Comparison of ENCODE assay signal across 11 mouse cellular contexts in genomic region chr11:116523699-116524189, GRCm38 (mm10). TPM values are rescaled to one million over a fixed set of nuclear protein-coding genes. Genes with fewer than 3 reads are reported as not detected.
A peak's percentile ranks its signal among the peaks of the same experiment; 100 is the strongest.
DNase-seq lines count a peak whose midpoint lies in the region; ATAC-seq and TF ChIP-seq lines count a peak whose summit lies in the region.
"Had no signal": no experiment of that assay in that cellular context is flagged by ENCODE, and none has a peak within 500 bp of the region (broad histone marks: within the 10 kb centered on the region; RNA-seq: fewer than 3 reads in every experiment).

No protein-coding gene starts in this region.

- TF ChIP-seq RAD21 in CH12.LX (IDR thresholded peaks at IDR 0.05; ENCODE audit: low read depth, low read length) = no peak

- H3K4me2 ChIP-seq in CH12.LX (ENCODE audit: insufficient read depth, low read depth, poor library complexity, severe bottlenecking) = no peak overlapping the region
- no peak overlapping the region for H3K4me2 ChIP-seq in heart, embryonic 11.5 days
- no peak overlapping the region for H3K4me2 ChIP-seq in limb, embryonic 14.5 days (replicated peaks; ENCODE audit: low read depth, low read length, severe bottlenecking)
- H3K4me2 ChIP-seq in midbrain, embryonic 13.5 days (replicated peaks) = no peak overlapping the region

- H3K4me1 ChIP-seq in CH12.LX (ENCODE audit: control insufficient read depth in 1 of 2, insufficient read depth in 2 of 2) = peaks cover 0 to 20% of the 10 kb centered on the region in 2 experiments; a peak in 2 of 4 replicates
- peaks cover 18% of the 10 kb centered on the region for H3K4me1 ChIP-seq in heart, embryonic 11.5 days (ENCODE audit: control insufficient read depth, insufficient read depth, low read length)
- H3K4me1 ChIP-seq in limb, embryonic 14.5 days (ENCODE audit: control insufficient read depth, insufficient read depth, low read length) = peaks cover 14% of the 10 kb centered on the region
- peaks cover 11% of the 10 kb centered on the region; the same call in 1 of the 2 replicates for H3K4me1 ChIP-seq in midbrain, embryonic 13.5 days (replicated peaks)

- TF ChIP-seq EP300 in CH12.LX (IDR thresholded peaks at IDR 0.05; ENCODE audit: low read length) = peak; percentile 28; the same call in 1 of the 2 replicates

- no peak overlapping the region for H3K27ac ChIP-seq in CH12.LX (ENCODE audit: insufficient read depth, low read depth)
- peak overlapping the region; percentile 79 for H3K27ac ChIP-seq in heart, embryonic 11.5 days (ENCODE audit: low read depth, low read length)
- peak overlapping the region; percentile 67 for H3K27ac ChIP-seq in limb, embryonic 14.5 days (replicated peaks; ENCODE audit: low read depth, low read length)
- no peak overlapping the region for H3K27ac ChIP-seq in midbrain, embryonic 13.5 days

- H3K9me3 ChIP-seq in CH12.LX (replicated peaks; ENCODE audit: low read length) = no peaks in the 10 kb centered on the region
- H3K9me3 ChIP-seq in heart, embryonic 11.5 days (replicated peaks; ENCODE audit: control insufficient read depth, low read length) = no peaks in the 10 kb centered on the region
- no peaks in the 10 kb centered on the region for H3K9me3 ChIP-seq in limb, embryonic 14.5 days (ENCODE audit: control insufficient read depth, low read length)
- H3K9me3 ChIP-seq in midbrain, embryonic 13.5 days = no peaks in the 10 kb centered on the region

- no peaks in the 10 kb centered on the region for H3K36me3 ChIP-seq in CH12.LX (replicated peaks in 1 of 2; ENCODE audit: control insufficient read depth in 1 of 2, insufficient read depth in 1 of 2, low read length in 1 of 2)
- H3K36me3 ChIP-seq in heart, embryonic 11.5 days (ENCODE audit: control insufficient read depth, insufficient read depth, low read length) = no peaks in the 10 kb centered on the region
- H3K36me3 ChIP-seq in limb, embryonic 14.5 days (ENCODE audit: control insufficient read depth, insufficient read depth, low read length) = no peaks in the 10 kb centered on the region
- no peaks in the 10 kb centered on the region for H3K36me3 ChIP-seq in midbrain, embryonic 13.5 days

- no peak for TF ChIP-seq POLR2A in CH12.LX (IDR thresholded peaks at IDR 0.05; ENCODE audit: low read depth, low read length)
- no peak for TF ChIP-seq POLR2A in limb, embryonic 14.5 days (IDR thresholded peaks at IDR 0.05; ENCODE audit: borderline replicate concordance, extremely low read depth, insufficient read depth, insufficient read length)

- H3K27me3 ChIP-seq in CH12.LX (replicated peaks) = peaks cover 31% of the 10 kb centered on the region
- peaks cover 4% of the 10 kb centered on the region; the same call in 1 of the 2 replicates for H3K27me3 ChIP-seq in heart, embryonic 11.5 days (ENCODE audit: control insufficient read depth, insufficient read depth, low read length)
- no peaks in the 10 kb centered on the region for H3K27me3 ChIP-seq in limb, embryonic 14.5 days (ENCODE audit: control insufficient read depth, insufficient read depth, low read length)
- H3K27me3 ChIP-seq in midbrain, embryonic 13.5 days = no peaks in the 10 kb centered on the region

- dilution Hi-C loops in CH12.LX (cut with MboI; ENCODE audit: extremely low pct_ligation_motif_present, extremely low pct_unique_long_range_greater_than_20kb, low sequenced_read_pairs) = no loop called here

- DNase-seq in cerebellum, postnatal 14 days = peak; percentile 59 to 71
- DNase-seq in cerebellum, adult 18-20 months = no peak
- DNase-seq in CH12.LX (ENCODE audit: extremely low read depth) = peak; percentile 53
- peak; percentile 76 for DNase-seq in limb, embryonic 14.5 days (ENCODE audit: low spot score)
- DNase-seq in right cerebral cortex, postnatal 36 days (ENCODE audit: low spot score in 2 of 2) = no peak
- no peak for DNase-seq in spleen, postnatal 36 days (ENCODE audit: low spot score in 2 of 2)

- TF ChIP-seq CTCF in CH12.LX (conservative IDR thresholded peaks at IDR 0.05 in 1 of 2, IDR thresholded peaks at IDR 0.05 in 1 of 2; ENCODE audit: low read depth in 2 of 2, low read length in 2 of 2) = no peak

- in situ Hi-C loops in CH12.LX (cut with MboI; ENCODE audit: low pct_ligation_motif_present, low pct_unique_long_range_greater_than_20kb, low sequenced_read_pairs) = no loop called here

- no peak overlapping the region for H3K9ac ChIP-seq in CH12.LX (ENCODE audit: insufficient read depth, low read depth)
- H3K9ac ChIP-seq in heart, embryonic 11.5 days (ENCODE audit: low read depth, low read length) = 0 out of 2 replicates have a peak overlapping the region, but pooled peaks have one; percentile 11
- no peak overlapping the region for H3K9ac ChIP-seq in limb, embryonic 14.5 days (ENCODE audit: low read depth, low read length, severe bottlenecking)
- H3K9ac ChIP-seq in midbrain, embryonic 13.5 days (replicated peaks) = no peak overlapping the region

- no peak overlapping the region for H3K4me3 ChIP-seq in CH12.LX (replicated peaks in 1 of 3; ENCODE audit: low read depth in 2 of 3, low read length in 2 of 3, poor library complexity in 1 of 3)
- no peak overlapping the region for H3K4me3 ChIP-seq in heart, embryonic 11.5 days (ENCODE audit: low read depth, low read length)
- no peak overlapping the region for H3K4me3 ChIP-seq in limb, embryonic 14.5 days (replicated peaks; ENCODE audit: low read length)
- H3K4me3 ChIP-seq in midbrain, embryonic 13.5 days (replicated peaks) = no peak overlapping the region

- ATAC-seq in heart, embryonic 11.5 days (replicated peaks; ENCODE audit: insufficient number of reproducible peaks, low FRiP score, low TSS enrichment) = peak; percentile 43
- peak; percentile 65 for ATAC-seq in limb, embryonic 14.5 days (ENCODE audit: low FRiP score, low read depth)
- ATAC-seq in midbrain, embryonic 13.5 days = no peak

- no peaks in the 10 kb centered on the region for H3K79me2 ChIP-seq in CH12.LX (replicated peaks; ENCODE audit: control insufficient read depth, extremely low read depth, insufficient read depth, poor library complexity, severe bottlenecking)

- whole genome bisulfite sequencing in heart, embryonic 11.5 days (ENCODE audit: insufficient replicate concordance) = 44% methylated on average over 5 of the region's 5 CpGs
- 37% methylated on average over 5 of the region's 5 CpGs for WGBS in limb, embryonic 14.5 days
- 43% methylated on average over 5 of the region's 5 CpGs for WGBS in midbrain, embryonic 13.5 days

TF ChIP-seq in CH12.LX, 34 proteins besides CTCF, POLR2A, EP300 and RAD21 (continues in another document):
- TF ChIP-seq MEF2A (IDR thresholded peaks at IDR 0.05; ENCODE audit: borderline replicate concordance, low read depth, low read length) = peak; percentile 76; the same call in 1 of the 2 replicates
- TF ChIP-seq TCF12 (IDR thresholded peaks at IDR 0.05; ENCODE audit: low read depth, low read length) = no peak
- TF ChIP-seq MAFK (IDR thresholded peaks at IDR 0.05; ENCODE audit: insufficient replicate concordance, low read length) = no peak
- TF ChIP-seq UBTF (IDR thresholded peaks at IDR 0.05; ENCODE audit: low read depth, low read length) = no peak
- peak; percentile 62; the same call in 1 of the 2 replicates for TF ChIP-seq JUN (IDR thresholded peaks at IDR 0.05; ENCODE audit: insufficient read depth, low read depth, low read length)
- 0 out of 2 replicates have a peak, but pooled peaks have one; percentile 31 for TF ChIP-seq BHLHE40 (IDR thresholded peaks at IDR 0.05; ENCODE audit: low read depth, low read length)
- no peak for TF ChIP-seq KAT2A (IDR thresholded peaks at IDR 0.05; ENCODE audit: insufficient replicate concordance, low read length)
- no peak for TF ChIP-seq POLR2AphosphoS2 (IDR thresholded peaks at IDR 0.05; ENCODE audit: low read depth, low read length)
- TF ChIP-seq CHD1 (IDR thresholded peaks at IDR 0.05; ENCODE audit: low read depth, low read length) = no peak
- peak; percentile 75 for TF ChIP-seq USF1 (IDR thresholded peaks at IDR 0.05; ENCODE audit: low read depth, low read length)
- TF ChIP-seq ZMIZ1 (IDR thresholded peaks at IDR 0.05; ENCODE audit: low read depth, low read length) = no peak
- no peak for TF ChIP-seq ELF1 (IDR thresholded peaks at IDR 0.05; ENCODE audit: low read depth, low read length)
- TF ChIP-seq USF2 (conservative IDR thresholded peaks at IDR 0.05; ENCODE audit: low read depth, low read length) = peak; percentile 66

RNA-seq across cellular contexts. Expression of gene Sphk1, which starts 7.0 kb away (rescaled TPM):
- total RNA-seq in CH12.LX (2012; rRNA removed) (0.84 and 2.1 TPM in 2 replicates), CH12.LX (2014; rRNA removed) (0.20 and 0.89 TPM in 2 replicates)
- 0.26 and 0.50 TPM in 2 replicates for polyA plus RNA-seq in CH12.LX (2012; ENCODE audit: insufficient read length, low read depth)
- 2.1 and 3.0 TPM in 2 replicates for polyA plus RNA-seq in heart, embryonic 11.5 days (2014; fragmentation: Nextera tagmentation; extraction: Ambion mirVana)
- 3.8 and 4.7 TPM in 2 replicates for polyA plus RNA-seq in limb, embryonic 14.5 days (2012; rRNA removed)
- 3.2 and 3.4 TPM in 2 replicates for polyA plus RNA-seq in limb, embryonic 14.5 days (2014; fragmentation: Nextera tagmentation; extraction: Ambion mirVana)
- polyA plus RNA-seq in midbrain, embryonic 13.5 days (2015; fragmentation: Nextera tagmentation; extraction: Ambion mirVana) = 3.1 and 3.2 TPM in 2 replicates
- total RNA-seq: neutrophil, adult 5-6 weeks had no signal

RNA-seq across cellular contexts. Expression of gene Prpsap1, which starts 29.7 kb away (rescaled TPM):
- total RNA-seq in CH12.LX (2012; rRNA removed) (114 and 118 TPM in 2 replicates), CH12.LX (2014; rRNA removed) (79.8 and 93.5 TPM in 2 replicates)
- 112 and 114 TPM in 2 replicates for polyA plus RNA-seq in CH12.LX (2012; ENCODE audit: insufficient read length, low read depth)
- polyA plus RNA-seq in heart, embryonic 11.5 days (2014; fragmentation: Nextera tagmentation; extraction: Ambion mirVana) = 96.5 and 101 TPM in 2 replicates
- polyA plus RNA-seq in limb, embryonic 14.5 days (2012; rRNA removed) = 134 and 144 TPM in 2 replicates
- polyA plus RNA-seq in limb, embryonic 14.5 days (2014; fragmentation: Nextera tagmentation; extraction: Ambion mirVana) = 148 and 157 TPM in 2 replicates
- polyA plus RNA-seq in midbrain, embryonic 13.5 days (2015; fragmentation: Nextera tagmentation; extraction: Ambion mirVana) = 175 and 187 TPM in 2 replicates

RNA-seq across cellular contexts. Expression of gene Ube2o, which starts 57.5 kb away (rescaled TPM):
- total RNA-seq in CH12.LX (2012; rRNA removed) (37.6 and 42.8 TPM in 2 replicates), CH12.LX (2014; rRNA removed) (12.6 and 12.7 TPM in 2 replicates)
- polyA plus RNA-seq in CH12.LX (2012; ENCODE audit: insufficient read length, low read depth) = 50.5 and 61.7 TPM in 2 replicates
- polyA plus RNA-seq in heart, embryonic 11.5 days (2014; fragmentation: Nextera tagmentation; extraction: Ambion mirVana) = 14.7 and 17.1 TPM in 2 replicates
- polyA plus RNA-seq in limb, embryonic 14.5 days (2012; rRNA removed) = 29.7 and 33.4 TPM in 2 replicates
- polyA plus RNA-seq in limb, embryonic 14.5 days (2014; fragmentation: Nextera tagmentation; extraction: Ambion mirVana) = 18.7 and 25.5 TPM in 2 replicates
- polyA plus RNA-seq in midbrain, embryonic 13.5 days (2015; fragmentation: Nextera tagmentation; extraction: Ambion mirVana) = 12.3 and 12.7 TPM in 2 replicates

RNA-seq across cellular contexts. Expression of gene Qrich2, which starts 57.7 kb away (rescaled TPM):
- total RNA-seq in CH12.LX (2012; rRNA removed) = 0.13 and 0.38 TPM in 2 replicates
- total RNA-seq in CH12.LX (2014; rRNA removed) = 0.23 and 0.32 TPM in 2 replicates
- 0.29 and 0.37 TPM in 2 replicates for polyA plus RNA-seq in CH12.LX (2012; ENCODE audit: insufficient read length, low read depth)
- polyA plus RNA-seq in heart, embryonic 11.5 days (2014; fragmentation: Nextera tagmentation; extraction: Ambion mirVana) = 0.31 TPM in 1 of 2 replicates, not detected in the other
- polyA plus RNA-seq in limb, embryonic 14.5 days (2012; rRNA removed) = 0.09 and 0.33 TPM in 2 replicates
- 0.17 and 0.36 TPM in 2 replicates for polyA plus RNA-seq in limb, embryonic 14.5 days (2014; fragmentation: Nextera tagmentation; extraction: Ambion mirVana)
- not detected in 2 replicates for polyA plus RNA-seq in midbrain, embryonic 13.5 days (2015; fragmentation: Nextera tagmentation; extraction: Ambion mirVana)
- total RNA-seq: common myeloid progenitor, adult 5-6 weeks; layer of hippocampus, postnatal 25 days; neutrophil, adult 5-6 weeks had no signal

Comparison
In these comparisons a context has a peak if more than half of its experiments do, and no peak if none do; other contexts are left out.
1. DNase-seq: peak in cerebellum, postnatal 14 days (2 of 2), CH12.LX (single experiment) and limb, embryonic 14.5 days (single experiment); none in cerebellum, adult 18-20 months (0 of 2), right cerebral cortex, postnatal 36 days (0 of 2) and spleen, postnatal 36 days (0 of 2).
2. H3K27ac ChIP-seq: peak in heart, embryonic 11.5 days (single experiment) and limb, embryonic 14.5 days (single experiment); none in CH12.LX (single experiment) and midbrain, embryonic 13.5 days (single experiment).